Mouse (Mus musculus) gonadal fat pad, adult 2 months (tissue): ENCODE results near the gene Actl6a. TPM values are rescaled to one million over a fixed set of nuclear protein-coding genes. Genes with fewer than 3 reads are reported as not detected.
"Not testable (repeated sequence)": the region's sequence is repeated elsewhere in the genome, so short reads cannot be mapped to it uniquely, and the experiment has no call there.

Source experiments
- DNase-seq: peaks from one replicate; pipeline ENCODE4 v3.0.0-alpha.2; 2012; ENCODE audit warnings: low read depth
- polyA plus RNA-seq: library from polyadenylated mRNA; depleted of rRNA; stranded (reverse); fragments of >200 nt; gene quantifications from 2 replicates; pipeline ENCODE4 v1.2.3, GENCODE M21; 2012

Actl6a gene
- polyA plus RNA-seq, 1 experiment = 24.3 TPM

- DNase-seq = no peak
Observed at GRCm38 (mm10) chr3:32694737-32695582, 11.1 kb upstream of the Actl6a start.

- DNase-seq = no peak
Observed at GRCm38 (mm10) chr3:32695583-32695980, 10.5 kb upstream of the Actl6a start.

GRCm38 (mm10) chr3:32698228-32698863, 7.8 kb upstream of the Actl6a start:
- DNase-seq = no peak

GRCm38 (mm10) chr3:32704021-32704420, 2.1 kb upstream of the Actl6a start:
- not testable (repeated sequence) for DNase-seq

GRCm38 (mm10) chr3:32704632-32705031, 1.5 kb upstream of the Actl6a start:
- not testable (repeated sequence) for DNase-seq

- DNase-seq = no peak
Observed at GRCm38 (mm10) chr3:32708052-32708367, 1.9 kb downstream of the Actl6a start.

- peak; percentile 88 for DNase-seq
Observed at GRCm38 (mm10) chr3:32708368-32709231, 2.5 kb downstream of the Actl6a start.

GRCm38 (mm10) chr3:32709388-32709787, 3.3 kb downstream of the Actl6a start:
- no peak for DNase-seq

GRCm38 (mm10) chr3:32713711-32714110, 7.6 kb downstream of the Actl6a start:
- DNase-seq = no peak

- DNase-seq = not testable (repeated sequence)
Observed at GRCm38 (mm10) chr3:32717403-32717802, 11.3 kb downstream of the Actl6a start.

- peak; percentile 61 for DNase-seq
Observed at GRCm38 (mm10) chr3:32718271-32718670, 12.2 kb downstream of the Actl6a start.

- DNase-seq = no peak
Observed at GRCm38 (mm10) chr3:32724191-32724590, 18.1 kb downstream of the Actl6a start.

GRCm38 (mm10) chr3:32725951-32726350, 19.9 kb downstream of the Actl6a start:
- no peak for DNase-seq

GRCm38 (mm10) chr3:32727861-32728260, 21.8 kb downstream of the Actl6a start:
- DNase-seq = no peak

- peak; percentile 95 for DNase-seq
Observed at GRCm38 (mm10) chr3:32736244-32737171, 30.4 kb downstream of the Actl6a start, which contains the start of gene Ndufb5. TSS of gene Ndufb5 (plus strand) at chr3:32736990.

GRCm38 (mm10) chr3:32737172-32737655, 31.1 kb downstream of the Actl6a start, which contains the start of gene Mrpl47:
TSS of gene Mrpl47 (minus strand) at chr3:32737605.
- no peak for DNase-seq

GRCm38 (mm10) chr3:32738549-32738948, 32.5 kb downstream of the Actl6a start:
- DNase-seq = no peak

GRCm38 (mm10) chr3:32742276-32742780, 36.2 kb downstream of the Actl6a start:
- no peak for DNase-seq

GRCm38 (mm10) chr3:32745001-32745400, 38.9 kb downstream of the Actl6a start:
- no peak for DNase-seq

- not testable (repeated sequence) for DNase-seq
Observed at GRCm38 (mm10) chr3:32745426-32745825, 39.3 kb downstream of the Actl6a start.

- no peak for DNase-seq
Observed at GRCm38 (mm10) chr3:32748384-32748783, 42.3 kb downstream of the Actl6a start.
